Mouse (Mus musculus): ENCODE measurements around the gene Gstm1.
"Not testable (repeated sequence)": the region's sequence is repeated elsewhere in the genome, so short reads cannot be mapped to it uniquely, and the experiment has no call there.

Gstm1 gene

GRCm38 (mm10) chr3:108017473-108018189, at the start of gene Gstm1:
Gene Gstm1, minus strand, starts transcription at chr3:108017973.
- peak; percentile 71 for DNase-seq (ENCODE audit: low read depth)

- no peak for DNase-seq (ENCODE audit: low read depth)
Observed at GRCm38 (mm10) chr3:108067370-108067934, 49.7 kb upstream of the Gstm1 start.

- DNase-seq (ENCODE audit: low read depth): no peak
Observed at GRCm38 (mm10) chr3:108065551-108065950, 47.8 kb upstream of the Gstm1 start.

- no peak for DNase-seq (ENCODE audit: low read depth)
Observed at GRCm38 (mm10) chr3:108064672-108065071, 46.9 kb upstream of the Gstm1 start.

GRCm38 (mm10) chr3:108062648-108063047, 44.9 kb upstream of the Gstm1 start:
- no peak for DNase-seq (ENCODE audit: low read depth)

- peak; percentile 86 for DNase-seq (ENCODE audit: low read depth)
Observed at GRCm38 (mm10) chr3:108061420-108061819, 43.6 kb upstream of the Gstm1 start.

- DNase-seq (ENCODE audit: low read depth): no peak
Observed at GRCm38 (mm10) chr3:108050493-108050892, 32.7 kb upstream of the Gstm1 start.

- DNase-seq (ENCODE audit: low read depth): no peak
Observed at GRCm38 (mm10) chr3:108048306-108048705, 30.5 kb upstream of the Gstm1 start.

GRCm38 (mm10) chr3:108046944-108047655, 29.3 kb upstream of the Gstm1 start:
- no peak for DNase-seq (ENCODE audit: low read depth)

- DNase-seq (ENCODE audit: low read depth): peak; percentile 89
Observed at GRCm38 (mm10) chr3:108044394-108045140, 26.8 kb upstream of the Gstm1 start, which contains the start of gene Gstm4. Gene Gstm4, minus strand, starts transcription at chr3:108044894.

- DNase-seq (ENCODE audit: low read depth): no peak
Observed at GRCm38 (mm10) chr3:108033156-108033555, 15.4 kb upstream of the Gstm1 start.

- DNase-seq (ENCODE audit: low read depth): no peak
Observed at GRCm38 (mm10) chr3:108032113-108032512, 14.3 kb upstream of the Gstm1 start.

- no peak for DNase-seq (ENCODE audit: low read depth)
Observed at GRCm38 (mm10) chr3:108028641-108029365, 11.0 kb upstream of the Gstm1 start.

GRCm38 (mm10) chr3:108026597-108026996, 8.8 kb upstream of the Gstm1 start:
- DNase-seq (ENCODE audit: low read depth): no peak

GRCm38 (mm10) chr3:108026049-108026448, 8.3 kb upstream of the Gstm1 start:
- no peak for DNase-seq (ENCODE audit: low read depth)

- DNase-seq (ENCODE audit: low read depth): no peak
Observed at GRCm38 (mm10) chr3:108025318-108025717, 7.5 kb upstream of the Gstm1 start.

- DNase-seq (ENCODE audit: low read depth): no peak
Observed at GRCm38 (mm10) chr3:108022650-108023049, 4.9 kb upstream of the Gstm1 start.

- DNase-seq (ENCODE audit: low read depth): not testable (repeated sequence)
Observed at GRCm38 (mm10) chr3:108020351-108021022, 2.7 kb upstream of the Gstm1 start.

- not testable (repeated sequence) for DNase-seq (ENCODE audit: low read depth)
Observed at GRCm38 (mm10) chr3:108019226-108019625, 1.5 kb upstream of the Gstm1 start.

- DNase-seq (ENCODE audit: low read depth): no peak
Observed at GRCm38 (mm10) chr3:108018190-108018820, 532 bp upstream of the Gstm1 start.

GRCm38 (mm10) chr3:108016468-108016867, 1.3 kb downstream of the Gstm1 start:
- DNase-seq (ENCODE audit: low read depth): not testable (repeated sequence)
